20 mouse cellular contexts compared by ENCODE assay signal in genomic region chr3:55213785-55214184, GRCm38 (mm10). TPM values are rescaled to one million over a fixed set of nuclear protein-coding genes. Genes with fewer than 3 reads are reported as not detected.
DNase-seq lines count a peak whose midpoint lies in the region; ATAC-seq lines count a peak whose summit lies in the region.
"Had no signal": no experiment of that assay in that cellular context is flagged by ENCODE, and none has a peak within 500 bp of the region (broad histone marks: within the 10 kb centered on the region; RNA-seq: fewer than 3 reads in every experiment).

No protein-coding gene starts in this region.

- no peak for ATAC-seq in embryonic facial prominence, embryonic 11.5 days (replicated peaks; ENCODE audit: insufficient number of reproducible peaks, low FRiP score, low TSS enrichment, low read depth)
- no peak for ATAC-seq in hindbrain, embryonic 12.5 days (ENCODE audit: low FRiP score)
- ATAC-seq in embryonic facial prominence, embryonic 14.5 days (ENCODE audit: low read depth) = 0 out of 2 replicates have a peak, but pooled peaks have one; percentile 57
- ATAC-seq: intestine, embryonic 16.5 days had no signal

- H3K4me3 ChIP-seq in embryonic facial prominence, embryonic 11.5 days (ENCODE audit: low read depth, low read length) = no peak overlapping the region
- H3K4me3 ChIP-seq in embryonic facial prominence, embryonic 10.5 days = no peak overlapping the region
- H3K4me3 ChIP-seq in hindbrain, embryonic 12.5 days = no peak overlapping the region
- no peak overlapping the region for H3K4me3 ChIP-seq in hindbrain, embryonic 10.5 days
- no peak overlapping the region for H3K4me3 ChIP-seq in embryonic facial prominence, embryonic 14.5 days (ENCODE audit: low read depth, low read length)
- H3K4me3 ChIP-seq: heart, adult 2 months had no signal

- H3K4me2 ChIP-seq in embryonic facial prominence, embryonic 11.5 days (ENCODE audit: low read depth, low read length) = no peak overlapping the region
- no peak overlapping the region for H3K4me2 ChIP-seq in hindbrain, embryonic 12.5 days (replicated peaks)
- H3K4me2 ChIP-seq in embryonic facial prominence, embryonic 14.5 days (ENCODE audit: low read depth, low read length) = no peak overlapping the region; the same call in 1 of the 2 replicates

- 55% methylated on average over 4 of the region's 4 CpGs for WGBS in embryonic facial prominence, embryonic 11.5 days
- WGBS in embryonic facial prominence, embryonic 10.5 days = 60% methylated on average over 4 of the region's 4 CpGs
- WGBS in hindbrain, embryonic 12.5 days = 52% methylated on average over 4 of the region's 4 CpGs
- 58% methylated on average over 4 of the region's 4 CpGs for WGBS in hindbrain, embryonic 10.5 days
- 37% methylated on average over 4 of the region's 4 CpGs for WGBS in embryonic facial prominence, embryonic 14.5 days

- H3K4me1 ChIP-seq in embryonic facial prominence, embryonic 11.5 days (ENCODE audit: control insufficient read depth, insufficient read depth, low read length) = no peaks in the 10 kb centered on the region
- 0 out of 2 replicates have a peak, but pooled peaks cover 7% of the 10 kb centered on the region for H3K4me1 ChIP-seq in embryonic facial prominence, embryonic 10.5 days
- no peaks in the 10 kb centered on the region for H3K4me1 ChIP-seq in hindbrain, embryonic 12.5 days
- 0 out of 2 replicates have a peak, but pooled peaks cover 8% of the 10 kb centered on the region for H3K4me1 ChIP-seq in hindbrain, embryonic 10.5 days (replicated peaks)
- peaks cover 19% of the 10 kb centered on the region; the same call in 1 of the 2 replicates for H3K4me1 ChIP-seq in embryonic facial prominence, embryonic 14.5 days (ENCODE audit: control insufficient read depth, insufficient read depth, low read length)

- intact Hi-C loops in left cerebral cortex, postnatal 10 days (cut with DNase I) = no loop called here

- no peaks in the 10 kb centered on the region for H3K36me3 ChIP-seq in embryonic facial prominence, embryonic 11.5 days (replicated peaks; ENCODE audit: control insufficient read depth, insufficient read depth, low read depth, low read length)
- no peaks in the 10 kb centered on the region for H3K36me3 ChIP-seq in embryonic facial prominence, embryonic 10.5 days (replicated peaks)
- H3K36me3 ChIP-seq in hindbrain, embryonic 12.5 days = no peaks in the 10 kb centered on the region
- no peaks in the 10 kb centered on the region for H3K36me3 ChIP-seq in hindbrain, embryonic 10.5 days
- no peaks in the 10 kb centered on the region for H3K36me3 ChIP-seq in embryonic facial prominence, embryonic 14.5 days (ENCODE audit: control insufficient read depth, insufficient read depth, low read length)

- no peaks in the 10 kb centered on the region for H3K27me3 ChIP-seq in embryonic facial prominence, embryonic 11.5 days (ENCODE audit: control insufficient read depth, insufficient read depth, low read length)
- no peaks in the 10 kb centered on the region for H3K27me3 ChIP-seq in embryonic facial prominence, embryonic 10.5 days (replicated peaks; ENCODE audit: low read depth, poor library complexity, severe bottlenecking)
- H3K27me3 ChIP-seq in hindbrain, embryonic 12.5 days = no peaks in the 10 kb centered on the region
- no peaks in the 10 kb centered on the region for H3K27me3 ChIP-seq in hindbrain, embryonic 10.5 days (ENCODE audit: insufficient read depth, poor library complexity, severe bottlenecking)
- no peaks in the 10 kb centered on the region for H3K27me3 ChIP-seq in embryonic facial prominence, embryonic 14.5 days (replicated peaks; ENCODE audit: control insufficient read depth, insufficient read depth, low read length)

- H3K9ac ChIP-seq in embryonic facial prominence, embryonic 11.5 days (replicated peaks; ENCODE audit: low read length) = no peak overlapping the region
- H3K9ac ChIP-seq in hindbrain, embryonic 12.5 days = no peak overlapping the region
- H3K9ac ChIP-seq in embryonic facial prominence, embryonic 14.5 days (ENCODE audit: low read depth, low read length) = no peak overlapping the region
- H3K9ac ChIP-seq: liver, embryonic 14.5 days had no signal

- no peak overlapping the region for H3K27ac ChIP-seq in embryonic facial prominence, embryonic 11.5 days (replicated peaks; ENCODE audit: low read depth, low read length)
- H3K27ac ChIP-seq in embryonic facial prominence, embryonic 10.5 days (replicated peaks) = no peak overlapping the region
- H3K27ac ChIP-seq in hindbrain, embryonic 12.5 days = 0 out of 2 replicates have a peak overlapping the region, but pooled peaks have one; percentile 45
- no peak overlapping the region for H3K27ac ChIP-seq in hindbrain, embryonic 10.5 days
- H3K27ac ChIP-seq in embryonic facial prominence, embryonic 14.5 days (replicated peaks; ENCODE audit: low read depth, low read length) = peak overlapping the region; percentile 50; the same call in 1 of the 2 replicates
- H3K27ac ChIP-seq: heart, adult 2 months; liver, embryonic 14.5 days had no signal

- DNase-seq in embryonic facial prominence, embryonic 11.5 days (ENCODE audit: low spot score) = peak; percentile 48
- DNase-seq in embryonic facial prominence, embryonic 10.5 days (ENCODE audit: low spot score) = no peak
- DNase-seq in hindbrain, embryonic 10.5 days (ENCODE audit: low spot score) = no peak
- peak; percentile 45 for DNase-seq in 3134 (ENCODE audit: extremely low read depth, insufficient read length, low spot score)
- DNase-seq in embryonic facial prominence, embryonic 14.5 days (ENCODE audit: low spot score) = peak; percentile 80
- DNase-seq in right cerebral cortex, postnatal 25 days = no peak
- no peak for DNase-seq in left cerebral cortex, postnatal 10 days (ENCODE audit: extremely low spot score in 1 of 2, low spot score in 2 of 2)
- DNase-seq: adrenal gland, postnatal 36 days; cerebellum, adult 11-12 months; heart, adult 2 months; lung, postnatal 4 days; right cerebral cortex, postnatal 14 days had no signal

- H3K9me3 ChIP-seq in embryonic facial prominence, embryonic 11.5 days (replicated peaks; ENCODE audit: control insufficient read depth, low read length) = no peaks in the 10 kb centered on the region
- H3K9me3 ChIP-seq in embryonic facial prominence, embryonic 10.5 days = no peaks in the 10 kb centered on the region
- no peaks in the 10 kb centered on the region for H3K9me3 ChIP-seq in hindbrain, embryonic 12.5 days (replicated peaks)
- no peaks in the 10 kb centered on the region for H3K9me3 ChIP-seq in hindbrain, embryonic 10.5 days
- H3K9me3 ChIP-seq in embryonic facial prominence, embryonic 14.5 days (ENCODE audit: control insufficient read depth, low read length) = no peaks in the 10 kb centered on the region

RNA-seq across cellular contexts. Expression of gene Dclk1, which starts 28.4 kb away (rescaled TPM):
- 32.9 and 37.8 TPM in 2 replicates for polyA plus RNA-seq in embryonic facial prominence, embryonic 11.5 days (2014; fragmentation: Nextera tagmentation; extraction: Ambion mirVana)
- 36.6 and 44.8 TPM in 2 replicates for polyA plus RNA-seq in embryonic facial prominence, embryonic 10.5 days (2016; fragmentation: Nextera tagmentation; extraction: Ambion mirVana)
- 164 and 171 TPM in 2 replicates for polyA plus RNA-seq in hindbrain, embryonic 12.5 days (2016; fragmentation: Nextera tagmentation; extraction: Ambion mirVana)
- 52.5 and 81.6 TPM in 2 replicates for polyA plus RNA-seq in hindbrain, embryonic 10.5 days (2016; fragmentation: Nextera tagmentation; extraction: Ambion mirVana)
- polyA plus RNA-seq in embryonic facial prominence, embryonic 14.5 days (2014; fragmentation: Nextera tagmentation; extraction: Ambion mirVana) = 73.7 and 75.0 TPM in 2 replicates
- total RNA-seq in left cerebral cortex, postnatal 10 days (2021) = 100 to 1,000 TPM; 970 to 973 TPM

RNA-seq across cellular contexts. Expression of gene Sohlh2, which starts 32.0 kb away (rescaled TPM):
- not detected in 2 replicates for polyA plus RNA-seq in embryonic facial prominence, embryonic 11.5 days (2014; fragmentation: Nextera tagmentation; extraction: Ambion mirVana)
- not detected in 2 replicates for polyA plus RNA-seq in embryonic facial prominence, embryonic 10.5 days (2016; fragmentation: Nextera tagmentation; extraction: Ambion mirVana)
- polyA plus RNA-seq in hindbrain, embryonic 12.5 days (2016; fragmentation: Nextera tagmentation; extraction: Ambion mirVana) = not detected in 2 replicates
- not detected in 2 replicates for polyA plus RNA-seq in hindbrain, embryonic 10.5 days (2016; fragmentation: Nextera tagmentation; extraction: Ambion mirVana)
- polyA plus RNA-seq in embryonic facial prominence, embryonic 14.5 days (2014; fragmentation: Nextera tagmentation; extraction: Ambion mirVana) = 0.15 TPM in 1 of 2 replicates, not detected in the other
- not detected for total RNA-seq in left cerebral cortex, postnatal 10 days (2021)
- total RNA-seq: adrenal gland, postnatal 36 days; heart, adult 2 months; layer of hippocampus, adult 18-20 months; left cerebral cortex, adult 8-10 months; midbrain, postnatal 0 days had no signal
- polyA plus RNA-seq: cortical plate, adult 2 months; heart, adult 2 months; intestine, embryonic 16.5 days; liver, embryonic 14.5 days; midbrain, postnatal 0 days; thymus, postnatal 0 days had no signal

Comparison
In these comparisons a context has a peak if more than half of its experiments do, and no peak if none do; other contexts are left out.
1. DNase-seq: peak in embryonic facial prominence, embryonic 11.5 days (single experiment), 3134 (single experiment) and embryonic facial prominence, embryonic 14.5 days (single experiment); none in embryonic facial prominence, embryonic 10.5 days (single experiment), hindbrain, embryonic 10.5 days (single experiment), right cerebral cortex, postnatal 25 days (single experiment) and left cerebral cortex, postnatal 10 days (0 of 2).
2. H3K27ac ChIP-seq: peak in hindbrain, embryonic 12.5 days (single experiment) and embryonic facial prominence, embryonic 14.5 days (single experiment); none in embryonic facial prominence, embryonic 11.5 days (single experiment), embryonic facial prominence, embryonic 10.5 days (single experiment) and hindbrain, embryonic 10.5 days (single experiment).